Mouse (Mus musculus) MN1 (cell line): ENCODE data around the gene Ccpg1.
A peak's percentile ranks its signal among the peaks of the same experiment; 100 is the strongest.

Experiments
- DNase-seq: peaks from one replicate; pipeline ENCODE4 v3.0.0-alpha.2; 2016; ENCODE audit warnings: low spot score

Gene Ccpg1

DNA sequence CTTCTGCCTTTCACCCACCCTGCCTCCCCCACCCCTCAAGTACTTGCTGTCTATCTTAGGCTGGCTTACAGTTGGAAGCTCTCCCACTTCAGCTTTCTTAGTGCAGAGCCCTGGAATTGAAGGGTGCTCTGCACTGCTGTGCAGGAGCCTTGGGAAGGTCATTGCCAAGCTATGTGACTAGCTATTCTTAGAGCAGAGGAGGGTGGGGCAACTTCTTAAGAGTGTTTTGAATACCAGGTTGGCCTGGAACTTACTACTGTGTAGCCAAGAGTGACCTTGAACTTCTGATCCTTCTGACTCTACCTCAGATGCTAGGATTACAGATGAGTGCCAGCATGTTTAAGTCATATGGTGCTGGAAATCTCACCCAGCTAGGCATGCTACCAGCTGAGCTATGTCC is 10.9 kb downstream of the Ccpg1 start:
- no peak for DNase-seq

- DNase-seq: no peak
Measured at GRCm38 (mm10) chr9:72996806-72997205, 11.6 kb downstream of the Ccpg1 start.

DNA sequence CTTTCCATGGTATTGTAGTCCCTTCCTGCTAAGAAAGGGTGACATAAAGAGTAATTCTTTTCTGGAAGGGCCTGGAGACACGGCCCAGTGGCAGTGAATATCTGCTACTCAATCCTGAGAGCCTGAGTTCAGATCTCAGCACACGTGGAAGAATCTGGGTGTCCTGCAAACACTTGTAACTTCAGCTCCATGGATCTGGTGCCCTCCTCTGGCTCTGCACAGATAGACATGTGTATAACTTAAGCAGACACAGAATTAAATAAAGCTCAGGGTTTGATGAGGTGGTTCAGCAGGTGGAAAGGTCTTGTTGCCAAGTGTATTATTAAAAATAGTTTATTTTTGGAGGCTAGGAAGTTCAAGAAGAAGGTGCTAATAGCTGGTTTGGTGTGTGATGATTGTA is 15.3 kb downstream of the Ccpg1 start:
- no peak for DNase-seq

GRCm38 (mm10) chr9:73001314-73002011 is 16.2 kb downstream of the Ccpg1 start:
- no peak for DNase-seq

DNA sequence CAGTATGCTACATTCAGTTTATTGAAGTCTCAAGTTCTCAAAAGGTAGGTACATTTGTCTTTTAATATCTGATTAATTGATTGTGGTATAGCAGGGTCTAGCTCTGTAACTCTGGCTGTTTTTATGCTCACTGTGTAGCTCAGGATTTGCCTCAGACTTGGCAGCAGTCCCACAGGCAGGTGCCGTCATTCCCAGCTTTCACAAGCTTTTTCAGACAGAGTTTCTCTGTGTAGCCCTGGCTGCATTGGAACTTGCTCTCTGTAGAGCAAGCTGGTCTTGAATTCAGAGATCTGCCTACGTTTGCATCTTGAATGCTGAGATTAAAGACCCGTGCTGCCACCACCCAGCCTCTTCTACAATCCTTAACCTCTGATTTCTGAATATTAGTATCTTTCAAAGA is 16.9 kb downstream of the Ccpg1 start:
- DNase-seq: no peak

DNA sequence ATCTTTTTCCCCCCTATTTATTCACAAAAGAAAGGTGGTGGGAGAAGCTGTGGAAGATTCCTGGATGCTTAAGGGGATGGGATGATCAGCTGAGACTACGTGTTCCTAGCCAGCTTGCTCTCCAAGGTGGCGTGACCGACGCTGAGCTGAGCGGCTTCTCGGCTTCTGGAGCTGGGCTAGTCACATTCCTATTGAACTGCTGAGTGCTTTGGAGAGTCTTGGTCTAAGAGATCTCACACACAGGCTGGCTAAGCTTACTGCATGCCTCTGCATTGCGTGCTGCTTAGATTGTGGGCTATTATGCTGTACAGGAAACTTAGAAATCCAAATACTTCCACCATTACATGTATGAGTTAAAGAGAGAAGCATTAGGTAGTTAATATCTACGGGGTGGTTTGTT is 18.8 kb downstream of the Ccpg1 start:
- DNase-seq: no peak

DNA sequence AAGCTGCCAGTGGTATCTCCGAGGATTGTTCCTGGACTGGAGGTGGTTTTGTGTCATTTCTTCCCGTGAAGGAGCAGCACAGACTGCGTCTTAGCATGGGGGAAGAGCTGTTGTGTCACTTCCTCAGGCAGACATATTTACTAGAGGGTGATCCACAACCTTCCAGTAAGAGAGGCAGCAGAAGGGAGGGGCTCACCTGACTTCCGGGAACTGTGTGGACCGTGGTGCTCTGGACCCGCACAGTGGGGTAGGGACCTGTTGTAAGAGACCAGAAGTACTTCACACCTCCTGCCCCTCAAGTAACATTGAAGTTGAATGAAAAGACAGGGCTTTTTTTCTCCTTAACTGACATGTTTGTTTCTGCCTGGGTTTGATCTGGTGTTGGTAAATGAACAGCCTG is 19.9 kb downstream of the Ccpg1 start:
- DNase-seq: no peak

GRCm38 (mm10) chr9:73006175-73006574 is 20.9 kb downstream of the Ccpg1 start:
- no peak for DNase-seq

DNA sequence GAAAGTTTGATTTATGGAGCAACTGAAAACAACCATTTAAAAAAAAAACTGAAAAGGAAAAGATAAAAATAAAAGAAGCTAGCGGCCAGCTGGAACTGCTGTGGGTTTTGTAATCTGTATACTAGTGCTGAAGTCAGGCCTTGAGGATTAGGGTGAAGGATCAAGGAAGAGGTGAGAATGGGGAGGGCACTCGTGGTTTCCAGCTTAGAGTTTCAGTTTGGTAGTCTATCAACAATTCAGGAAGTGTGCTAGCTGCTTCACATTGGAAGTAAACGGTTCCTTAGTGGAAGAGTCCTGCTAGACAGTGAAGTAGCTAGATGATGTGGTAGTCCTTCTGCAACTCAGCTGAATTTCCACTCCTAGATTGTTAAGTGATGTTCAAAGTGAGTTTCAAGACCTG is 23.2 kb downstream of the Ccpg1 start:
- DNase-seq: no peak

DNA sequence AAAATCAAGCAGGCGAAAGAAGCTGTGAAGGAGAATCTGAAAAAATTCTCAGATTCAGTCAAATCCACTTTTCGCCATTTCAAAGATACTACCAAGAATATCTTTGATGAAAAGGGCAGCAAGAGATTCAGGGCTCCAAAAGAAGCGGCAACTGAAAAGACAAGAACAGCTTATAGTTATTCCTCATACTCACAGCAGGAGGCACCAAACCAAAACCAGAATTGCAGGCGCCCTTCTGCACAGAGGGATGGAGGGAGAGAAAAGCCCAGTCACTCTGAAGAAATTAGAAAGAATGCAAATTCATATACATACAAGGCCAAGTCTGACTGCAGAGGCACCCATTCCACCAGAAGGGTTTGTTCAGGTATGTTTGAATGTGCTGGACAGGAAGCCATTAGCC is 27.4 kb downstream of the Ccpg1 start:
- no peak for DNase-seq

DNA sequence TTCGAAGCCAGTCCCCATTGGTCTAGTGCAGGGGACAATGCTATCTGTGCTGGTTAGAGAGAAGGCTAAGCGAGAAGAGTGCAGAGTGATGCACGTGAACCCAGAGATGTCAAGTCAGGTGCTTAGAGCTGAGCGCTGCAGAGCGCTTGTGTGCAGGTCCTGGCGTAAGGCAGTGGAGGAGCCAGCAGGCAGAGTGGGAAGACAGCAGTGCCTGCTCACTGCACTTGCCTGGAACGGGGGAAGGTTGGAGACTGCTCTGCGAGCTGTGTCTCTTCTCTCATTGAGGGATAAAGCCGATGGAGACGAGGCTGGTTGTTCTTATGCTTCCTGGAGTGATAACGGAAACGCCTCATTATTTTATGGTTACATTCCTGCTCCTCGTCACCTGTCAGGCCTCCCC is 29.5 kb downstream of the Ccpg1 start:
- DNase-seq: no peak

DNA sequence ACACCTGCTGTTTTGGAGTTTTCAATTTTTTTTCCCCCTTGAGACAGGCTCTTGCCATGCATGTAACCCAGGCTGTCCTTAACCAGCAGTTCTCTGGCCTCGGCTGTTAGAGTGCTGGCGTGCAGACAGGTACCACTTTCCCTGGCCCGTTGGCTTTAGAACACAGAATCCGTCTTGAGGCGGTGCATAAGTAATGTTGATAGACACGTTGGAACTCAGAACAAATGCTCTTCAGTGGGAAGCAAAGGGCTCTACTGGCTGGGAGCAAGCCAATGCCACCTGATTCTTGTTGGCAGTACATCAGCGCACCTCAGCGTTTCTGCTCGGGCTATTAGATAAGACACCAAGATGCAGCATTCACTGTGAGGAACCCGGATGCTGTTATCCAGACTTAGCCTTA is 34.6 kb downstream of the Ccpg1 start:
- DNase-seq: no peak

DNA sequence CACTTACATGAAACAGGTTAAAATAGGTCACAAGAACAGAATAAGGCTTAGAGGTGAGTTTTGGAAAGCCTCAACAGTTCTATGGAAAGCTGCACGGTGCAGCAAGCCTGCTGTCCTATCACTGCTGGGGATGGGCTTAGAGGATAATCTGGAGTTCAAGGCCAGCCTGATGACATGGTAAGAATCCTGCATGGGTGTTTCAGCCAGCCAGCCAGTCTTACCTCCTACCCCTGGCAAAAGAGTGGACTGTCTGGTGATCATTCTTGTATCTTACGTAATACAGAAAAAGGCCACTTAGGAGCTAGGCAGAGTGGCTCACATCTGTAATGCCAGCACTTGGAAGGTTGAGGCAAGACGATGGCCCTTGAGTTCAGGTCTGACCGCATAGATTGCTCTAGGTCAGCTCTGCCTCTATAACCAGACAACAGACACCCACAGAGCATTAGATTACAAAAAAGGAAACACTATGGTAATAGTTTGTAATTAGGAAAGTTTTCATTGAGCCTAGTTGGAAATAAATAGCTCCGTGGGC is 35.4 kb downstream of the Ccpg1 start:
- DNase-seq: no peak

DNA sequence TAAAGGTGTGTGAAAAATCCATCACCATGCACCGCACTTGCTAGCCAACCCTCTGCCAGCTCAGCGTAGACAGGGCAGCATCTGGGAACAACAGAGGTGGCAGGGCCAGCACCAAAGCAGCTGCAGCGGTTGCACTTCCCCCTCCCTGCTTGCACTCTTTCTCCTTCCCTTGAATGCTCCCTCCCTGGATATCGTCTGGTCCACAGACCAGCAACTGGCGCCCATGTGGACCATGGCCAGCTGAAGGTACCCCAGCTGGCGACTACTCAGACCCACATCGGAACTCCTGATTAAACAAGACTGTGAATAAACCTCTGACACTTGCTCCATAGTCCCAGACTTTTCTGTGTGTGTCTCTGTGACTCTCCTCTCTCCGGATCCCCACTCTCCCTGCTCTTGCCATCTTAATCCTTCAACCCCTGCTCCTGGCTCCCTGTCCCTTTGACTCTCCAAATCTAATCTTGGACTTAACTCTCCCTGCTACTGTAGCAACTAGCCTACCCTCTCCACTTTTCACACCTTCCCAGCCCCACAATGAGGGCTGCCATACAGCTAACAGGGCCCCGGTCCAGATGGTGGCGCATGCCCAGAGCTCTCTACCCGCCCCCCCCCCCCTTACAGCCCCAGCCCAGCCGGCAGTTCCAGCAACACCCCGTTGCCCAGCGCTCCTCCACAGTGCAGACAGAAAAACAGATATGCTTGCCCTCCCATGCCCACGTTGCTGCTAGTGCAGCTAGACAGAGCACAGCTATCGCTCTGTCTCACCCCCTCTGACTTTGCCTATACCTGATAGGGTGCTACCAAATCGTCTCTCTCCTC is 40.8 kb downstream of the Ccpg1 start:
- DNase-seq: no peak

- no peak for DNase-seq
Measured at GRCm38 (mm10) chr9:73030443-73030842, 45.2 kb downstream of the Ccpg1 start.

- DNase-seq: peak; percentile 39
Measured at GRCm38 (mm10) chr9:73031421-73031820, 46.2 kb downstream of the Ccpg1 start.

DNA sequence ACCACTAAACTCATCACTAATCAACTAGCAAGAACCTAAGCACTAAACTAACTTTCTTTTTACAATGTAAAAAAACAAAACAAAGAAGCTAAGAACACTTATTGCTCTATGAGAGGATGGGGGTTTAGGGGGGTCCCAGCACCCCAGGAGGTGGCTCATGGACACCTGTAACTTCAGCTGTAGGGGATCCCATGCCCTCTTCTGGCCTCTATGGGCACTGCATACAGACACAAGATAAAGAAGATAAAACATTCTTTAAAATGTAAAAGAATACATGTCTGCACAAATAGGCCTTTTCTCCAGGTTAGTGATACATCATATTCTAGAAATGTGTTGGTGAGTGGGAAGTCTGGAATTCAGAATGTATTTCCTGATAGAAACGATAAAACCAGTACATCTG is 48.2 kb downstream of the Ccpg1 start:
- DNase-seq: no peak

DNA sequence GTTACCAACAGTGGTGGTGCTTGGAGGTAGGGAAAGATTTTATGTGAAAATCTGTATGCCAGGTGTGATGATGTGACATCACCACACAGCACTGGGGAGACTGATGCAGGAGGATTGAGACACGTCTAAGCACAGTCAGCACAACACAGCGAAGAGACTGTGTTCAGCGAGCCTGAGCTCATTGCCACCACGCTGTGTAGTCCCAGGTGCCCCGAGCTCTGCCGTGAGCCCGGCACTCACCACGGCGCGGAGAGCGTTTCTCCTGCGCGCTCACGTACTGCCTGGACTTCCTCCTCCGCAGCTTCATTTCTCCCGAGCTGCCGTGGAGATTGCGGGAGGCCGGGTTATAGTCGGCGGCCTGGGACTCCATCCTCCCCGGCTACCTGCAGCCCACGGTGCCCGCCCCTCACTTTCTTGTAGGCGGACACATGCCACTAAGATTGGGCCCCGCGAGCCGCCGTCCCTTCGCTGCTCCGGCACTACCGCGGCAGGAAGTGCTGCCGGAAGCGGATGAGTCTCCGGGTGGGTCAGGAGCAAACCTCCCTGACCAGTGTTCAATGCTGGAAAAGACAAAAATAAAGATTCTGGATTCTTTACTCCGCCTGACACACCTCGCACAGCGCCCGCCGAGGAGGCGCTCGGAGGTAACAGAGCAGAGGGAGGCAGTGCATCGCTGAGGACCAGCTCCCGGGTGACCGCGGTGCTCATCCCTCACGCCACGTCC is 54.2 kb downstream of the Ccpg1 start:
- DNase-seq: peak; percentile 89

- peak; percentile 22 for DNase-seq
Measured at GRCm38 (mm10) chr9:73040080-73040479, 54.9 kb downstream of the Ccpg1 start, which contains the start of gene Pigb. Gene Pigb, minus strand, starts transcription at chr9:73040378.

GRCm38 (mm10) chr9:73044146-73045079 is 59.2 kb downstream of the Ccpg1 start, which contains the start of gene Rab27a:
Gene Rab27a, plus strand, starts transcription at chr9:73044854.
- peak; percentile 88 for DNase-seq

GRCm38 (mm10) chr9:73045204-73045603 is 60.0 kb downstream of the Ccpg1 start:
- DNase-seq: no peak
